Mouse (Mus musculus) lung, postnatal 0 days (tissue): ENCODE measurements around the gene Gm20388. TPM values are rescaled to one million over a fixed set of nuclear protein-coding genes. Genes with fewer than 3 reads are reported as not detected.

Experiments
- ATAC-seq: fragments of 200-750 bp; cut with Nextera tagmentation; 2 replicates; pipeline ENCODE4 v1.8.0; 2017; ENCODE audit warnings: moderate library complexity
- DNase-seq: peaks from one replicate; pipeline ENCODE4 v3.0.0-alpha.2; 2016; ENCODE audit warnings: low spot score
- H3K27ac ChIP-seq: fragments of 300-500 bp; sonication (generic); 2 replicates; pipeline ENCODE4 v1.5.1; 2014; ENCODE audit warnings: antibody characterized with exemption, mild to moderate bottlenecking, low read length, mixed read lengths
- H3K27me3 ChIP-seq: fragments of 300-500 bp; sonication (generic); replicated peaks from 2 replicates; pipeline ENCODE4 v1.6.1; 2014; ENCODE audit warnings: low read length, mixed read lengths; ENCODE audit not compliant: insufficient read depth
- H3K36me3 ChIP-seq: fragments of 300-500 bp; sonication (generic); 2 replicates; pipeline ENCODE4 v1.6.1; 2014; ENCODE audit warnings: low read length, mixed read lengths; ENCODE audit not compliant: insufficient read depth
- H3K4me1 ChIP-seq: fragments of 300-500 bp; sonication (generic); 2 replicates; pipeline ENCODE4 v1.6.1; 2014; ENCODE audit warnings: antibody characterized with exemption, low read depth, low read length, mixed read lengths; ENCODE audit not compliant: insufficient read depth
- H3K4me2 ChIP-seq: fragments of 300-500 bp; sonication (generic); replicated peaks from 2 replicates; pipeline ENCODE4 v1.6.1; 2014; ENCODE audit warnings: low read depth, mild to moderate bottlenecking, low read length, moderate library complexity, mixed read lengths
- H3K4me3 ChIP-seq: fragments of 300-500 bp; sonication (generic); 2 replicates; pipeline ENCODE4 v1.5.1; 2014; ENCODE audit warnings: low read depth, low read length
- H3K9ac ChIP-seq: fragments of 300-500 bp; sonication (generic); replicated peaks from 2 replicates; pipeline ENCODE4 v1.6.1; 2014; ENCODE audit warnings: low read depth, mild to moderate bottlenecking
- H3K9me3 ChIP-seq: fragments of 300-500 bp; sonication (generic); 2 replicates; pipeline ENCODE4 v1.6.1; 2016; ENCODE audit warnings: low read length, mixed read lengths
- CTCF ChIP-seq: IDR thresholded peaks from 2 replicates; pipeline ENCODE4 v1.5.1; 2016; ENCODE audit warnings: antibody characterized with exemption, mild to moderate bottlenecking
- EP300 ChIP-seq: IDR thresholded peaks from 2 replicates; pipeline ENCODE4 v1.6.1; 2016; ENCODE audit warnings: antibody characterized with exemption, mild to moderate bottlenecking, control low read depth
- WGBS: fragments of 180-500 bp; shearing (Covaris S2); extraction: QIAGEN DNeasy Blood & Tissue Kit; methylation state at CpG from one replicate; pipeline ENCODE4 v1.1.7; 2014; 5-methylcytosine and 5-hydroxymethylcytosine counted together
- polyA plus RNA-seq: library from polyadenylated mRNA; unstranded; fragments of >200 nt; fragmentation: Nextera tagmentation; extraction: Ambion mirVana; gene quantifications from 2 replicates; pipeline ENCODE4 v1.2.1, GENCODE M21; 2015

Gm20388 gene
- polyA plus RNA-seq, 1 experiment from 2014 or later, result not detected

DNA sequence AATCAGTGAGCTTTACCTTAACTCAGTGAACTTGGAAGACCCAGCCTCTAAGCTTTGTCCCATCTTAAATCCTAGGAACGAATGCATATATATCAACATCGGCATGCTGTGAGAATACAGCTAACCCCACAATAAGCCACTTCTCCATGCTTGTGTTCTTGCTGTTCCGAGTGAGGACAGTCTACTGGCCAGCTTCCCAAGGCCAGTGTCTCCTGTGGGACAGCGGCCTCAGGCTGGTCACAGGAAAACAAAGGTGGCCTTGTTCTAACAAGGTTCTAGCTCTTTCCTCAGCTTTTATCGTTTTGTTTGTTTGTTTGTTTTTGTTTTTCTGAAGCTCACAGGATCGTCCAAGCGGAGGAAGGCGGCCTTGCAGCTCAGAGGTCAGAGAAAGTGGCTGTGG, 3823.8 kb downstream of the Gm20388 start:
- peaks cover 7% of the 10 kb centered on the region; the same call in 1 of the 2 replicates for H3K4me1 ChIP-seq
- no peak overlapping the region for H3K4me3 ChIP-seq
- 76% methylated on average over 8 of the region's 8 CpGs for WGBS
- DNase-seq, result no peak
- H3K9ac ChIP-seq, result no peak overlapping the region
- no peaks in the 10 kb centered on the region for H3K36me3 ChIP-seq
- no peak for TF ChIP-seq CTCF
- no peak for TF ChIP-seq EP300
- no peak for ATAC-seq
- no peak overlapping the region for H3K27ac ChIP-seq
- H3K4me2 ChIP-seq, result no peak overlapping the region
- H3K27me3 ChIP-seq, result no peaks in the 10 kb centered on the region
- no peaks in the 10 kb centered on the region for H3K9me3 ChIP-seq

DNA sequence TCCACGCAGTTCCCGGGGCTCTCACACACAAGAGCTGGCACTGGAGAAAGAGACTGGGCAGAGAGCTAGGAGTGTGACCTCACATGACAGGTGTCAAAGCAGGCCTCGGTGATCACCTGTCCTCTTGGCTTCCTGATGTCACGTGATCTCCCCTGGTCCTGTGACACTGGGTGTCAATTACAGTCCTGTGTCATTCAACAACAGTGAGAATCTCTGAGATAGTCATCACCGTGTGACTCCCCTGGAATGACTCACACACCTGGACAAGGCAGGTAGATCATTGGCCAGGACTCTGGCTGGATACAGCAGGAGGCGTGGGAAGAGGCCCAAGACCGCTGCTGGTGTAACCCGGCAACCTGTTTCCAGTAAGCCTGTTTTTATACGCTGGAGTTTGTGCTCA, 3826.3 kb downstream of the Gm20388 start:
- 60% methylated on average over 9 of the region's 9 CpGs for WGBS
- H3K9ac ChIP-seq, result no peak overlapping the region
- no peak overlapping the region for H3K4me2 ChIP-seq
- no peaks in the 10 kb centered on the region for H3K4me1 ChIP-seq
- DNase-seq (no peak), ATAC-seq (no peak; the same call in 1 of the 2 replicates)
- H3K27me3 ChIP-seq, result no peaks in the 10 kb centered on the region
- TF ChIP-seq CTCF, result no peak
- no peak for TF ChIP-seq EP300
- no peak overlapping the region for H3K27ac ChIP-seq
- no peak overlapping the region for H3K4me3 ChIP-seq
- H3K9me3 ChIP-seq, result no peaks in the 10 kb centered on the region
- H3K36me3 ChIP-seq, result no peaks in the 10 kb centered on the region

DNA sequence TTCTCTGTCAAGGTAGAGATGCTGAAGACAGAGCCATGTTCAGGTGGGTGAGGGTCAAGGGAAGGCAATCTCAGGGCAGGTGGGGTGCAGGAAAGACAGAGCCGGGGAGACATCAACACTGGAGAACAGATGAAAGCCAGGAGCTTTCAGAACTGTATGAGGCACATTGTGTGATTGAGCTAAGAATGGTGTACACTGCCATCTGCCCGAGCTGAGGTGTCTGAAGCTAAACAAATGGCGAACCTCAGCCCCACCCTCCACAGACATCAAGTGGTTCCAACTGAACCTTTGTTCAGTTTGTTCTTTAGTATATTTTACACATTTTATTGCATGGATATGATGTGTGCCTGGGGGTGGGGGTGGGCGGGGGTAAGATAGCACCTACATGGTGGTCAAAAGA, 3829.6 kb downstream of the Gm20388 start:
- no peaks in the 10 kb centered on the region for H3K36me3 ChIP-seq
- no peak overlapping the region for H3K27ac ChIP-seq
- no peaks in the 10 kb centered on the region for H3K27me3 ChIP-seq
- no peaks in the 10 kb centered on the region for H3K9me3 ChIP-seq
- no peak for TF ChIP-seq EP300
- TF ChIP-seq CTCF, result no peak
- no peaks in the 10 kb centered on the region for H3K4me1 ChIP-seq
- H3K4me2 ChIP-seq, result no peak overlapping the region
- H3K4me3 ChIP-seq, result no peak overlapping the region
- no peak for ATAC-seq
- H3K9ac ChIP-seq, result no peak overlapping the region
- no peak for DNase-seq
- WGBS, result 48% methylated on average over 4 of the region's 4 CpGs

DNA sequence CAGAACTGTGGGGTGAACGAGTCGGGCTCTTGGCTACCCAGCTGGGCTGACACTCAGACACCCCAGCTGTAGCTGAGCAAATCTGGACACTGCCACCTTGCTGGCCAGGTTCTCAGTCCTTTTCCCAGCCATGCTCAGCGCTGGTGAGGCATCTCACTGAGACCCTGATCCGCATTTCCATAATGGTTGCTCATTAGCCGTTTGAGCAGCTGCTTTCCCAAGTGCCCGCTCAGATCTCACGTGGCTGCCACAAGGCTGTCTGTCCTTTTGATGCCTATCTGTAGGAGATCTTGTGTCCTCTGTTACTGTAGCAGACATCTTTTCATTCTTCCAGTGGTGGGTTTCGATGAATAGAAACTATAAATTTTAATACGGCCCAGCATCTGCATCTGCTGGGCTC, 3830.6 kb downstream of the Gm20388 start:
- ATAC-seq, result no peak
- Histone ChIP-seq H3K9me3 (no peaks in the 10 kb centered on the region), H3K4me3 (no peak overlapping the region), H3K9ac (no peak overlapping the region), H3K4me2 (no peak overlapping the region), H3K27ac (no peak overlapping the region), H3K27me3 (no peaks in the 10 kb centered on the region), H3K36me3 (no peaks in the 10 kb centered on the region), H3K4me1 (no peaks in the 10 kb centered on the region)
- WGBS, result 80% methylated on average over 9 of the region's 9 CpGs
- DNase-seq, result no peak
- TF ChIP-seq CTCF (no peak), EP300 (no peak)

DNA sequence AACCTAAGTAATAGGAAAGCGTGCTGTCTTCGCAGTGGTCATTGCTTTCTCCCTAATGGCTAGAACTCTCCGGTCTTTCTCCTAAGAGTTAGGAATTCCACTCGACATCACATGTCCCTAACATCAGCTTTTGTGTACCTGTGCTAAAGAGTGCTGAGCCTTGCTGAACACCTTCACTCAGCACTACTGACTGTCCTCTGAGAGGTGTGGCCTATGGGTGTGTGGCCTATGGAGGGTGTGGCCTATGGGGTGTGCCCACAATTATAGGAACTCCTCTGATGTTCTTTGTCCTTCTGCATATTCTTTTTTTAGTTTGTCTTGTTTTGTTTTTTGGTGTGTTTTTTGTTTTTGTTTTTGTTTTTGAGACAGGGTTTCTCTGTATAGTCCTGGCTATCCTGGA, 3835.8 kb downstream of the Gm20388 start:
- no peak overlapping the region for H3K4me3 ChIP-seq
- ATAC-seq (no peak), DNase-seq (no peak)
- no peak overlapping the region for H3K9ac ChIP-seq
- no peaks in the 10 kb centered on the region for H3K36me3 ChIP-seq
- 89% methylated on average over 4 of the region's 4 CpGs for WGBS
- TF ChIP-seq CTCF (no peak), EP300 (no peak)
- H3K4me1 ChIP-seq, result no peaks in the 10 kb centered on the region
- H3K27ac ChIP-seq, result no peak overlapping the region
- no peaks in the 10 kb centered on the region for H3K9me3 ChIP-seq
- no peaks in the 10 kb centered on the region for H3K27me3 ChIP-seq
- no peak overlapping the region for H3K4me2 ChIP-seq

DNA sequence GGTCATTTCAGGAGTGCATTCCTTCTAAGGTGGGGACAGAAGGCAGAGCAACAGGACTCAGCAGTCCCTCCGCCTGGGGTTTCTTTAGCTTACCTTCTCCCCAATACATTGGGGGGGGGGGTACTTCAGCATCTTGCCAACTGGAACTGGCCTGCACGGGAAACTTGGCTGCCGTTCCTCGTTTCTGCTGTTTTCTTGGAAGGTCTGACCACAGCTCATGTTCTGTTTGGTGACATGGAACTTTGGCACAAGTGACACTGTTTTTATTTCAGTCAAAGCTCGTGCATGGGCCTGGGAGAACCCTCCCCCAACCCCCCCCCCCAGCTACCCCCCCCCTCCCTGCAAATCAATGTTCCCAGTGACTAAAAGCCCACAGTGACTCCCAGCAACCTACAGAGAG, 3837.1 kb downstream of the Gm20388 start:
- Histone ChIP-seq H3K36me3 (no peaks in the 10 kb centered on the region), H3K4me2 (no peak overlapping the region), H3K4me1 (peaks cover 4% of the 10 kb centered on the region; the same call in 1 of the 2 replicates), H3K9me3 (no peaks in the 10 kb centered on the region), H3K9ac (no peak overlapping the region), H3K4me3 (no peak overlapping the region), H3K27me3 (no peaks in the 10 kb centered on the region), H3K27ac (peak overlapping the region; percentile 34; the same call in 1 of the 2 replicates)
- peak; percentile 60 for ATAC-seq
- WGBS, result 23% methylated on average over 5 of the region's 5 CpGs
- peak; percentile 78 for DNase-seq
- no peak for TF ChIP-seq EP300
- no peak for TF ChIP-seq CTCF

DNA sequence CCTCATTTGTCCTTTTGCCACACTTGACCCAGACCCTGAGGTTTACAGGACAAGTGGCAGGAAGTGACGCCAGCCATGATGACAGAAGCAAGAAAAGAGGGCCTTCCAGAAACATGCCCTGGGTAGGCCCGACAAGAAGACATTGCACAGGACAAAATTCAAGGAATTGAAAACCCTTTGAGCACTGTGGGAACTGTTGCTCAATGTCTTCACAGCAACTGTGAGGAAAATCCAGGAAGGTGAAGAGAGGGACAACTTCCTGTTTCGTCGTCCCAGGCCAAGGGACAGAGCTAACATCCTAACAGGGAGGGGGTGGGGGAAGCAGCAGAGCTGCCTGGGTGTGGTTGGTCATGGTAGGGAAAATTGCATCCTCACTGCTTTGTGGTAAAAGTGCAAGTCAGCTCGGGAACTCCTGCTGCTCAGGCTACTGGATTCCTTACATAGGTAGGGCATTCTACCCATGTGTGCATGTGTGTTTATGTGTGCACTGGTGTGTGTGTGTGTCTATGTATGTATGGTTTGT, 3839.6 kb downstream of the Gm20388 start:
- no peak overlapping the region for H3K9ac ChIP-seq
- H3K4me1 ChIP-seq, result peaks cover 7% of the 10 kb centered on the region; the same call in 1 of the 2 replicates
- WGBS, result 24% methylated on average over 5 of the region's 5 CpGs
- peak; percentile 47 for ATAC-seq
- TF ChIP-seq CTCF (no peak), EP300 (peak; percentile 40)
- no peaks in the 10 kb centered on the region for H3K36me3 ChIP-seq
- DNase-seq, result peak; percentile 66
- no peak overlapping the region for H3K4me2 ChIP-seq
- no peaks in the 10 kb centered on the region for H3K9me3 ChIP-seq
- no peaks in the 10 kb centered on the region for H3K27me3 ChIP-seq
- H3K27ac ChIP-seq, result no peak overlapping the region
- H3K4me3 ChIP-seq, result no peak overlapping the region
